Mouse (Mus musculus): ENCODE data around the gene Tacc2.

DNA sequence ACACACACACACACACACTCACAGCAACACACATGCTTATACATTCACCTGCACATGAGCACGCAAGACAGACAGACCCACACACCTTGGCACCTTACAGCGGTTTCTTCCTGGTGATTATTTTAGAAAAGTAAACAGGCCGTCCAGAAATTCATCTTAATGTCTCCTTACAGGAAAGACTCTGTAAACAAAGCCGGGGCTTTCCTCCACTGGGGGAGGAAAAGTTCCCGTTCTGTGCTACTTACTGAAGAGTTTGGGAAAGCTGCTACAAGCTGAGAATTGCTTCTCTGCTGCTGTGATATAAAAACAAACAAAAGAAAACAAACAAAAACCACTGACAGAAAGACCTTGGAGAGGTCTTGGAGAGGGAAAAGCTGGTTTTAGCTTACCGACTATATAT, 231.5 kb downstream of the Tacc2 start:
- TF ChIP-seq CTCF (IDR thresholded peaks at IDR 0.05; ENCODE audit: insufficient read depth, low read depth, low read length) (no peak), POLR2A (IDR thresholded peaks at IDR 0.05; ENCODE audit: insufficient read depth, low read depth, low read length) (no peak)
